Mouse (Mus musculus): Measurements from ENCODE around the gene Flot2.
A peak's percentile ranks its signal among the peaks of the same experiment; 100 is the strongest.

Gene Flot2

DNA sequence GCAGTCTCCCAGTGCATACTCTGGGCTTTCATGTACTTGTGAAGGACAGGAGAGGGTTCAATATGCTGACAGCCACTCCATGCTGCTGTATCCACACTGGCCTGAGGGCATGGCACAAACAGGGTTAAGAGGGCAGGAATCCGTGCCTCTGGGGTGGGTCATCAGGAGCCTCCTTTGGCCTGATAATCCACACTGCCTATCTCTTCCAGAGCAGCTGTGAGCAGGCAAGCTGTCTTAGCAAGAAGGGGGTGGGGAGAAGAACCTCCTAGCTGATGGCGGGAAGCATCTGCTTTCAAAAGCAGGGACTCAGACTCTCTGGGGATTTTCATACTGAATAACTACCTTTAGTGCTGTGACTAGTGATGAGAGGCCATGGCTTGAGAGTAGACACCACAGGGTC lies 28.2 kb downstream of the Flot2 start:
- DNase-seq = no peak

DNA sequence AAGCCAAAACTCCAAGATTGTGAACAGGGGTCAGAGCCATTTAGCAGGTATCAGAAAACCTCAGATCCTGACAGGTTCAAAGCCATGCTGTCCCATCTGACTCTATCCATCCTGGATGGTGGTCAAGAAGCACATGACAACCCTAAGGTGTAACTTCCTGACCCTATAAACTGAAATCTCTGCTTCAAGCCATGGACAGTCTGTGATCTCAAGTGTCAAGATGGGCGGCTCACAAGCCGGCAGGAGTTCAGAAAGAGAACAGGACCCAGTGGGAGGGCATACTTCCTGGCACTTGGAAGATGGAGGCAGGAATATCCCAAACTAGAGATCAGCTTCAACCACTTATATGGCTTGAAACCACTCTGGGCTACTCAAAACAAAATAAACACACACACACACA lies 28.9 kb downstream of the Flot2 start:
- DNase-seq = no peak

GRCm38 (mm10) chr11:78067566-78067965 lies 29.8 kb downstream of the Flot2 start:
- DNase-seq = no peak

DNA sequence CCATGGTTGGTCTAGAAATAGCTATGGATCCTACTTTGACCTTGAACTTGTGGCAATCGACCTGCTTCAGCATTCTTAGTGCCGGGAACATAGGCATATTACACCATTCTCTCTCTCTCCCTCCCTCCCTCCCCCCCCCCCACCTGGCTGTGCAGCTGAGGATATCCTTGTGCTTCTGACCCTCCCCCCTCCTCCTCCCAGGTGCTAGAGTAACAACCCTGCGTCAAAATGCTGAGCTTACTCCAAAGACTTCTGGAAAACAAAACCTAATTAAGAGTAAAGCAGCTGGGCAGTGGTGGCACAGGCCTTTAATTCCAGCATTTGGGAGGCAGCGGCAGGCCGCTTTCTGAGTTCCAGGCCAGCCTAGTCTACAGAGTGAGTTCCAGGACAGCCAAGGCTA lies 31.4 kb downstream of the Flot2 start:
- DNase-seq = no peak

- DNase-seq = no peak
Measured at GRCm38 (mm10) chr11:78069646-78070045, 31.9 kb downstream of the Flot2 start.

DNA sequence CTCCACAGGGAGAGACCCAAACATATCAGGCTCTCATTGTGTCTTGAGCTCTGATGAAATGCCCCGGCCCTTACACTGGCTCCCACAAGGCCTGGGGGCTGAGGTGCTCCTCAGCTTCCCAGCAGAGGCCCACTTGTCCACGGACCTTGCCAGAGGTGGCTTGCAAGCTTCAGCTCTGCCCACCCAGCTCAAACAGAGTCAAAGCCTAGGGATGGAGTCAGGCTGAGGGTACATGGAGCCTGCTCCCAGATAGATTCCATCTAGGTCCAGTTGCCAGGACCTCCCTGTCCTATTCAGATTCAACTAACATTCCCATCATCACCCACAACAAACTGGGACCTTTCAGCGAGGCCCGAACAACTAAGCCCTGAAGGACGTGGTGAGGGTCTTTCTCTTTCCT lies 34.2 kb downstream of the Flot2 start:
- no peak for DNase-seq

DNA sequence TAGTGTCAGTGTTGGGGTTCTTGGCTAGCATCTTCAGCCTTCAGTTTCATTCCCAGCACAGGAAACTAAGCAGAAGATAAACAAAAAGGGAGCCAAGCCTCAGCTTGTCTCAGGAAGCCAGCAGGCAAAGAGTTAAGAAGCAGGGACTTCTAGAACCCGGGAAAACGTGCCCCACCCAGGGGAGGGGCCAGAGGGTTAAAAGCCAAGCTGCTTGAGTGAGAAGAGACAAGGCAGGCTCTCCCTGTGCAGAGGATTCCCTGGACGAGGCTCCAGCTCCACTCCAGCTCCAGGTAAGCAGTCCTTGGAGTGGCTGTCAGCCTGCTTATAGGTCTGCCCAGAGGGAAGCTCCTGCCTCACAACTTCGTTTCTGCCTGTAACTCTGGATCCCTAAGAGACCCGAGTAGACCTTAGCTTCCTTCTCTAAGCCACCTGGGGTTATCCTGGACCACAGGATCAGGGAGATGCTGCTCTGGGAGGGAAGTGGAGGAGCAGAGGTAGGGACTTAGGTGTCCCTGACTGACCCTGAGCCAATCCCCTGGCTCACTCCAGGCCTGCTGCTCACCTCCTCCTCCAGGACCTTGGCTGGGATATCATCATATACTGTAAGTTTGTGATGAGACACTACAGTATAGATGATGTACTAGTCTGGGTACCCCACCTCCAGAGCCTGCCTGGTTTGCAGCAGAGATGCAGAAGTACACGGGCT lies 34.8 kb downstream of the Flot2 start:
- DNase-seq = no peak

DNA sequence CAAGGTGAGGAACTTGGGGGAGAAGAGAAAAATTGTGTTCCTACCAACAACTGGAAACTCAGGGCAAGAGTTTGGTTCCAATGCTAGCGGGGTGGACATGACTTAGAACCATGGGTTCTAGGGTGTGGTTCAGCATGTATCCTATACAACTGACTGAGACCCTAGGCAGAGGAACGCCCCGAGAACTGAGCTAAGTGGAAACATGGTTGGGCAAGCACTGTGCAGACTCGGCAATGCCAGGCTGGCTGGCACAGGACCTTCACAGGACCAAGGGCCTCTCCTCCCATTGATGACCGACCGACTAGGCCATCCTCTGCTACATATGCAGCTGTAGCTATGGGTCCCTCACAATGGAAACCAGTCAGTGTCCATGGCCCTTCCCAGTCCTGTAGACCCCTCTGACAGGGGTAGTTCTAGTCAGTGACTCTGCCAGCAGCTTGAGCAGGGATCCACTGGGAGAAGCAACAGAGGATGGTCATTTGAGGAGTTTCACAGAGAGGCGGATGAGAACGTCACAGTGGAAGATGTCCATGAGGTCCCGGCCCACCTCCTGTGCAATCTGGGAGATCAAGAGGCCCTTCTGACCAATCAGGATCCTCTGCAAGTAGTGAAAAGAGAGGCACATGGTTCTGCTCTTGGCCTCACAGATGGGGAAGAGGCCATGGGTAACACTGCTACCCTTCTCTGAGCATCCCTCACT lies 36.0 kb downstream of the Flot2 start:
- no peak for DNase-seq

- no peak for DNase-seq
Measured at GRCm38 (mm10) chr11:78074277-78074652, 36.5 kb downstream of the Flot2 start.

GRCm38 (mm10) chr11:78074666-78075065 lies 36.9 kb downstream of the Flot2 start:
- no peak for DNase-seq

GRCm38 (mm10) chr11:78079961-78080921 lies 42.5 kb downstream of the Flot2 start, which contains the start of gene Eral1:
Eral1 (minus strand) TSS chr11:78080383.
- peak; percentile 84 to 85 for DNase-seq

DNA sequence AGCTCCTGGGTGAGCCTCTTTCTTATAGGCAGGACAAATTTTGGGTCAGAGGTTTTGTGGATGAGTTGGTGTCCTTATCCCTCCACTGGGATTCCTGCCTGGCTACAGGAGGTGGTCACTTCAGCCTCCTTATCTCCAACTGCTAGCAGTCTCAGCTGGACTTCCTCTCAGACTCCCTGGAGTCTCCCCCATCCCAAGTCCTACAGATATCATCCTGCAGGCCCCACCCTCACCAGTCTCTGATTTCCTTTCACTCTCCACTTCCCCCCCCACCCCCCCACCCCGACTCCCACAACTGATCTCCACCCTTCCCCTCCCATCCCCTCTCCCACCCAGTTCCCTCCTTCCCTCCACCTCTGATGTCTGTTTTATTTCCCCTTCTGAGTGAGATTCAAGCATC lies 45.9 kb downstream of the Flot2 start:
- DNase-seq = no peak

DNA sequence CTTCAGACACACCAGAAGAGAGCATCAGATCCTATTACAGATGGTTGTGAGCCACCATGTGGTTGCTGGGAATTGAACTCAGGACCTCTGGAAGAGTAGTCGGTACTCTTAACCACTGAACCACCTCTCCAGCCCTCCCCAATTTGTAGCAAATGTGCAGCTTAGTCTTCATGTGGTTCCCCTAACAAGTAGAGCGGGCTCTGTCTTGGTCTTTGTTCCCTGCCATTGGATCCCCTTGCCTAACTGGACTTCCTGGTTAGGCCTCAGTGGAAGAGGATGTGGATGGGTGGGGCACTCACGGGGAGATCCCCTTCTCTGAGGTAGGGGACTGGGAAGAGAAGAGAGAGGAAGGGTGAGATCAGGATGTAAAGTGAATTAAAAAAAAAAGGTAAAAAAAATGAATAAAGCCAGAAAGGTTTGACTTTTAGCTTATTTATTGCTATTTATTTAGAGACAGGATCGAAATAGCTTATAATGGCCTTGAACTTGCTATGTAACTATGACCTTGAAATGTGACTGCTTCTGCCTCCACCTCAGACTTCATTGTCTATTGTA lies 49.3 kb downstream of the Flot2 start:
- DNase-seq = no peak

- no peak for DNase-seq
Measured at GRCm38 (mm10) chr11:78087756-78088281, 50.1 kb downstream of the Flot2 start.

DNA sequence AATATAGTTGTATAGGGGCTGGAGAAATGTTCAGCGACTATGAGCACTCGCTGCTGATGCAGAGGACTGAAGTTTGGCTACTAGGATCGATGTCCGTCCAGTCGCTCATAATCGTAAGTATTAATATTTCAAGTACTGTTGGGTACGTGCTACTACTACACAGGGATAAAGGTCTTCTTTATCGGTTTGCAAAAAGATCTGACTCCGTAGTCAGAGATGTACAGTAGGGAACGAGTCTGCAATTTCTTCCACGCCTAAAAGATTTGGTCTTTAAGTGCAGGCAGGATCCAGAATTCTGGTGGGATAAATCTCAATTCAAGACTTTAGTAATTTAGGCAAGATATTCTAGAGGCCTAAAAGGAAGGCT lies 56.4 kb downstream of the Flot2 start:
- no peak for DNase-seq

- DNase-seq = peak; percentile 96 to 97
Measured at GRCm38 (mm10) chr11:78094504-78095143, 56.9 kb downstream of the Flot2 start, which contains the start of gene Fam222b. Fam222b (plus strand) TSS chr11:78094660.

GRCm38 (mm10) chr11:78095144-78095516 lies 57.4 kb downstream of the Flot2 start:
- DNase-seq = no peak

- no peak for DNase-seq
Measured at GRCm38 (mm10) chr11:78097077-78097476, 59.3 kb downstream of the Flot2 start.

DNA sequence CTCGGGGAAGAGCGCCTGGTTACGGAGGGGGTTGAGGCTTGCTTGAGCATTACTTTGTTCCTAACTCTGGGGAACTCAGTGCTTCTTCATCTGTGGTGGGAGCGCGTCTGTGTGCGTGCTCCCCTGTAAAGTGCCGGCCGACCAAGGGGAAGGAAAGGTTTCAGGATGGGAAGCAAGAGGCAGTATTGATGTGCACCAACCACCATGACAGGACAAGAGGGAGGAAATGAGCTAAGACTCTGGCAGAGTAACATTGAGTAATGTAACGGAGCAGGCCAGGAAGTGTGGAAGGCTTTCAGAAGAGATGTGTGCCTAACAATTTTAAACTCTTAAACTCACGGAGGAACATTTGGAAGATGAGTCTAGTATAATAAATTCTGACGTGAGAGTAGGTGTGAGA lies 63.0 kb downstream of the Flot2 start:
- no peak for DNase-seq

GRCm38 (mm10) chr11:78102142-78102541 lies 64.4 kb downstream of the Flot2 start:
- DNase-seq = no peak

DNA sequence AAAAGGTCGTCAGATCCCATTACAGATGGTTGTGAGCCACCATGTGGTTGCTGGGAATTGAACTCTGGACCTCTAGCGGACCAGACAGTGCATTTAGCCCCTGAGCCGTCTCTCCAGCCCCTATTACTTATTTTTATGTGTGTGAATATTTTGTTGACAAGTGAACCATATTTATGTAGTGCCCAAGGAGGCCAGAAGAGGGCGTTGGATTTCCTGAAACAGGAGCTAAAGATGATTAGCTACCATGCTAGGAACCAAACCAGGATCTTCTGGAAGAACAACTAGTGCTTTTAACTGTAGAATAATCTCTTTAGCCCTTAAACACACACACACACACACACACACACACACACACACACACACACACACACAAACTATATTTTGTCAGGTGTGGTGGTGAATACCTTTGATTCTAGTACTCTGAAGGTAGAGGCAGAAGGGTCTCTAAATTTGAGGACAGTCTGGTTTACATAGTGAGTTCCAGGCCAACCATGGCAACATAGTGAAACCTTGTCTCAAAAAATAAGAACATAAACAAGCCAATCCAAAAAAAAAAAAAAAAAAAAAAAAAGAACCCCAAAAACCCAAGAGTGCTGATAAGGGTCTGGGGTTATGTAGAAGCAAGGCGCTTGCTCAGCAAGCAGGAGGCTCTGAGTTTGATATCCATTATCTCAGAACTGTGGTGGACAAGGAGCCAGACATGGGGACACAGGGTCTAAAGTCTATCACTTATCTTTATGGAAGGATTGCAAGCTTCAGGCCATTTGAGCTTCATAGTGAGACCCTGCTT lies 65.4 kb downstream of the Flot2 start:
- no peak for DNase-seq

DNA sequence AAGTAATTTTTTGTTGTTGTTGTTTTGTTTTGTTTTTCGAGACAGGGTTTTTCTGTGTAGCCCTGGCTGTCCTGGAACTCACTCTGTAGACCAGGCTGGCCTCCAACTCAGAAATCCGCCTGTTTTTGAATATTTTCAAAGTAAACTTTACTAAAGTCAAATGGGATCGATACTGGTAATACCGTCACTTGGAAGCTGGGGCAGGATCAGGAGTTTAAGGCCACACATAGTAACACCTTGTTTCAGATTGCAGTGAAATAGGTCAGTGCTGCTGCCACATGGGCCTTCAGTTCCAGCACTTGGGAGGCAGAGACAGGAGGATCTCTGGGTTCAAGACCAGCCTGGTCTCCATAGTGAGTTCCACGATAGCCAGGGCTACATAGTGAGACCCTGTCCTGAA lies 66.8 kb downstream of the Flot2 start:
- DNase-seq = no peak

Data from lung, postnatal 4 days (tissue).